Mouse (Mus musculus) spleen, embryonic (tissue): ENCODE measurements around the gene B4galnt2.
"Not testable (repeated sequence)": the region's sequence is repeated elsewhere in the genome, so short reads cannot be mapped to it uniquely, and the experiment has no call there.

Source experiments
- CTCF ChIA-PET: fragments of 350-600 bp; sonication (Branson Sonifier 250); formaldehyde crosslinking; loops from one replicate; lab custom pipeline; 2022; lab: Charles Lee

B4galnt2 gene

GRCm38 (mm10) chr11:95914571-95914991 lies at the start of gene B4galnt2:
Gene B4galnt2 (minus strand): TSS chr11:95914891.
- CTCF ChIA-PET = no interaction called here

GRCm38 (mm10) chr11:95963304-95963703 lies 48.6 kb upstream of the B4galnt2 start:
- CTCF ChIA-PET = no interaction called here

GRCm38 (mm10) chr11:95959152-95959551 lies 44.5 kb upstream of the B4galnt2 start:
- CTCF ChIA-PET = interaction anchor here (0.6 kb wide), 1 partner anchor 8 kb away, joined by 4 read pairs; no protein-coding TSS in a partner anchor

- CTCF ChIA-PET = interaction anchor here (0.5 kb wide), 2 partner anchors 165 to 917 kb away, joined by 3 to 19 read pairs; no protein-coding TSS in a partner anchor
Observed at GRCm38 (mm10) chr11:95958251-95958650, 43.6 kb upstream of the B4galnt2 start.

- CTCF ChIA-PET = no interaction called here
Observed at GRCm38 (mm10) chr11:95957407-95957806, 42.7 kb upstream of the B4galnt2 start.

- CTCF ChIA-PET = interaction anchor here (0.7 kb wide), 1 partner anchor 366 kb away, joined by 4 read pairs; no protein-coding TSS in a partner anchor
Observed at GRCm38 (mm10) chr11:95953313-95953712, 38.6 kb upstream of the B4galnt2 start.

GRCm38 (mm10) chr11:95945838-95946472 lies 31.3 kb upstream of the B4galnt2 start:
- CTCF ChIA-PET = no interaction called here

GRCm38 (mm10) chr11:95939828-95940507 lies 25.3 kb upstream of the B4galnt2 start:
- CTCF ChIA-PET = no interaction called here

GRCm38 (mm10) chr11:95936409-95936808 lies 21.7 kb upstream of the B4galnt2 start:
- CTCF ChIA-PET = no interaction called here

GRCm38 (mm10) chr11:95932168-95932567 lies 17.5 kb upstream of the B4galnt2 start:
- CTCF ChIA-PET = interaction anchor here (0.7 kb wide), 2 partner anchors 55 to 1252 kb away, joined by 3 to 5 read pairs; no protein-coding TSS in a partner anchor

- CTCF ChIA-PET = no interaction called here
Observed at GRCm38 (mm10) chr11:95926398-95926797, 11.7 kb upstream of the B4galnt2 start.

- CTCF ChIA-PET = no interaction called here
Observed at GRCm38 (mm10) chr11:95925976-95926375, 11.3 kb upstream of the B4galnt2 start.

GRCm38 (mm10) chr11:95924215-95924614 lies 9.5 kb upstream of the B4galnt2 start:
- CTCF ChIA-PET = no interaction called here

- CTCF ChIA-PET = not testable (repeated sequence)
Observed at GRCm38 (mm10) chr11:95923477-95923876, 8.8 kb upstream of the B4galnt2 start.

GRCm38 (mm10) chr11:95921991-95922621 lies 7.4 kb upstream of the B4galnt2 start:
- CTCF ChIA-PET = no interaction called here

- CTCF ChIA-PET = no interaction called here
Observed at GRCm38 (mm10) chr11:95916426-95916825, 1.7 kb upstream of the B4galnt2 start.

GRCm38 (mm10) chr11:95915006-95915710 lies 467 bp upstream of the B4galnt2 start:
- CTCF ChIA-PET = interaction anchor here (0.6 kb wide), 1 partner anchor 213 kb away, joined by 16 read pairs; no protein-coding TSS in a partner anchor

GRCm38 (mm10) chr11:95913959-95914566 lies 628 bp downstream of the B4galnt2 start:
- CTCF ChIA-PET = interaction anchor here (0.6 kb wide), 1 partner anchor 120 kb away, joined by 4 read pairs; no protein-coding TSS in a partner anchor

- CTCF ChIA-PET = interaction anchor here (0.7 kb wide), 1 partner anchor 1513 kb away, joined by 11 read pairs; no protein-coding TSS in a partner anchor
Observed at GRCm38 (mm10) chr11:95911579-95911978, 3.1 kb downstream of the B4galnt2 start.

- CTCF ChIA-PET = no interaction called here
Observed at GRCm38 (mm10) chr11:95907805-95908524, 6.7 kb downstream of the B4galnt2 start.
